Mouse (Mus musculus) embryo, embryonic 10 days (tissue): ENCODE data around the gene Cmtm1.
A peak's percentile ranks its signal among the peaks of the same experiment; 100 is the strongest.
"Not testable (repeated sequence)": the region's sequence is repeated elsewhere in the genome, so short reads cannot be mapped to it uniquely, and the experiment has no call there.

Experiments used
- DNase-seq: peaks from one replicate; pipeline ENCODE4 v3.0.0-alpha.2; 2015; ENCODE audit warnings: low spot score

The Cmtm1 gene

GRCm38 (mm10) chr8:104309441-104310155 lies at the start of gene Cmtm1, which contains the start of gene Gm45711:
Cmtm1 (minus strand) TSS chr8:104310145.
Gm45711 (minus strand) TSS chr8:104310081.
- DNase-seq, result not testable (repeated sequence)

- no peak for DNase-seq
These were observed 48.7 kb upstream of the Cmtm1 start for GRCm38 (mm10) chr8:104358637-104359036.

- DNase-seq, result no peak
These were observed 44.6 kb upstream of the Cmtm1 start for GRCm38 (mm10) chr8:104354504-104354903.

GRCm38 (mm10) chr8:104353186-104353585 lies 43.2 kb upstream of the Cmtm1 start:
- peak; percentile 35 for DNase-seq

GRCm38 (mm10) chr8:104350047-104350446 lies 40.1 kb upstream of the Cmtm1 start:
- DNase-seq, result no peak

GRCm38 (mm10) chr8:104348971-104349370 lies 39.0 kb upstream of the Cmtm1 start:
- DNase-seq, result no peak

GRCm38 (mm10) chr8:104346706-104347105 lies 36.8 kb upstream of the Cmtm1 start:
- no peak for DNase-seq

- no peak for DNase-seq
These were observed 34.7 kb upstream of the Cmtm1 start for GRCm38 (mm10) chr8:104344622-104345021.

GRCm38 (mm10) chr8:104343957-104344356 lies 34.0 kb upstream of the Cmtm1 start:
- peak; percentile 96 for DNase-seq

GRCm38 (mm10) chr8:104342426-104342825 lies 32.5 kb upstream of the Cmtm1 start:
- no peak for DNase-seq

- no peak for DNase-seq
These were observed 31.7 kb upstream of the Cmtm1 start for GRCm38 (mm10) chr8:104341678-104342077.

GRCm38 (mm10) chr8:104341106-104341561 lies 31.2 kb upstream of the Cmtm1 start:
- DNase-seq, result peak; percentile 82

- DNase-seq, result peak; percentile 86
These were observed 30.5 kb upstream of the Cmtm1 start for GRCm38 (mm10) chr8:104340233-104341105.

GRCm38 (mm10) chr8:104339983-104340232 lies 30.0 kb upstream of the Cmtm1 start:
- DNase-seq, result no peak

GRCm38 (mm10) chr8:104339229-104339982 lies 29.5 kb upstream of the Cmtm1 start, which contains the start of gene Cmtm3:
Cmtm3 (plus strand) TSS chr8:104339410.
- DNase-seq, result peak; percentile 16

GRCm38 (mm10) chr8:104337890-104338289 lies 27.9 kb upstream of the Cmtm1 start:
- DNase-seq, result no peak

GRCm38 (mm10) chr8:104336806-104337205 lies 26.9 kb upstream of the Cmtm1 start:
- no peak for DNase-seq

GRCm38 (mm10) chr8:104334196-104334595 lies 24.3 kb upstream of the Cmtm1 start:
- DNase-seq, result no peak

GRCm38 (mm10) chr8:104333786-104334185 lies 23.8 kb upstream of the Cmtm1 start:
- no peak for DNase-seq

- no peak for DNase-seq
These were observed 23.0 kb upstream of the Cmtm1 start for GRCm38 (mm10) chr8:104332665-104333631.

GRCm38 (mm10) chr8:104321930-104322329 lies 12.0 kb upstream of the Cmtm1 start, which contains the start of gene Cmtm2b:
Cmtm2b (plus strand) TSS chr8:104322230.
- not testable (repeated sequence) for DNase-seq
